8 mouse cellular contexts compared by ENCODE assay signal in genomic region chr17:24206451-24207351, GRCm38 (mm10). TPM values are rescaled to one million over a fixed set of nuclear protein-coding genes. Genes with fewer than 3 reads are reported as not detected.
A peak's percentile ranks its signal among the peaks of the same experiment; 100 is the strongest.
DNase-seq lines count a peak whose midpoint lies in the region; ATAC-seq and TF ChIP-seq lines count a peak whose summit lies in the region.

No protein-coding gene starts in this region.

- no peaks in the 10 kb centered on the region for H3K9me3 ChIP-seq in heart, embryonic 13.5 days
- no peaks in the 10 kb centered on the region for H3K9me3 ChIP-seq in liver, embryonic 14.5 days (ENCODE audit: control insufficient read depth, low read length)
- H3K9me3 ChIP-seq in neural tube, embryonic 12.5 days: no peaks in the 10 kb centered on the region

- H3K4me3 ChIP-seq in heart, embryonic 13.5 days: peak overlapping the region; percentile 73
- peak overlapping the region; percentile 67 to 70 for H3K4me3 ChIP-seq in liver, embryonic 14.5 days (ENCODE audit: insufficient read depth in 1 of 2, low read depth in 2 of 2, low read length in 2 of 2)
- peak overlapping the region; percentile 50 for H3K4me3 ChIP-seq in neural tube, embryonic 12.5 days

- H3K36me3 ChIP-seq in heart, embryonic 13.5 days: no peaks in the 10 kb centered on the region
- H3K36me3 ChIP-seq in liver, embryonic 14.5 days (replicated peaks; ENCODE audit: control insufficient read depth, insufficient read depth, low read depth): no peaks in the 10 kb centered on the region; the same call in 1 of the 2 replicates
- H3K36me3 ChIP-seq in neural tube, embryonic 12.5 days: no peaks in the 10 kb centered on the region

- peaks cover 43% of the 10 kb centered on the region for H3K27me3 ChIP-seq in heart, embryonic 13.5 days (replicated peaks)
- no peaks in the 10 kb centered on the region for H3K27me3 ChIP-seq in liver, embryonic 14.5 days (ENCODE audit: control insufficient read depth, insufficient read depth, low read length)
- H3K27me3 ChIP-seq in neural tube, embryonic 12.5 days (replicated peaks): peaks cover 22% of the 10 kb centered on the region

- ATAC-seq in heart, embryonic 13.5 days (ENCODE audit: extremely low read depth, insufficient number of reproducible peaks, low FRiP score, low TSS enrichment): peak; percentile 49; the same call in 1 of the 2 replicates
- ATAC-seq in liver, embryonic 14.5 days (ENCODE audit: insufficient read depth): peak; percentile 42
- ATAC-seq in neural tube, embryonic 12.5 days (ENCODE audit: low FRiP score, low read depth): peak; percentile 11; the same call in 1 of the 2 replicates

- H3K9ac ChIP-seq in heart, embryonic 13.5 days: peak overlapping the region; percentile 87
- peak overlapping the region; percentile 81 for H3K9ac ChIP-seq in liver, embryonic 14.5 days (replicated peaks)
- H3K9ac ChIP-seq in neural tube, embryonic 12.5 days: peak overlapping the region; percentile 69

- peak; percentile 45 for DNase-seq in urinary bladder, postnatal 14 days (ENCODE audit: low spot score)
- no peak for DNase-seq in urinary bladder, postnatal 10 days (ENCODE audit: low spot score)
- peak; percentile 52 for DNase-seq in embryo, embryonic 9.5 days (ENCODE audit: extremely low spot score)
- peak; percentile 58 to 61 for DNase-seq in kidney, postnatal 25 days
- peak; percentile 73 to 78 (median 73) for DNase-seq in liver, embryonic 14.5 days (ENCODE audit: low read depth in 3 of 3, low spot score in 3 of 3)
- peak; percentile 39 for DNase-seq in thymus, postnatal 14 days

- H3K27ac ChIP-seq in heart, embryonic 13.5 days (replicated peaks): no peak overlapping the region
- peak overlapping the region; percentile 88 for H3K27ac ChIP-seq in liver, embryonic 14.5 days
- no peak overlapping the region; the same call in 1 of the 2 replicates for H3K27ac ChIP-seq in neural tube, embryonic 12.5 days

- 0 out of 2 replicates have a peak, but pooled peaks have one; percentile 18 for TF ChIP-seq EP300 in liver, embryonic 14.5 days (IDR thresholded peaks at IDR 0.05; ENCODE audit: low read depth)

- peaks cover 89% of the 10 kb centered on the region for H3K4me1 ChIP-seq in heart, embryonic 13.5 days
- H3K4me1 ChIP-seq in liver, embryonic 14.5 days (replicated peaks; ENCODE audit: control insufficient read depth in 2 of 2, insufficient read depth in 2 of 2, low read length in 1 of 2): peaks cover 76 to 78% of the 10 kb centered on the region in 2 experiments
- peaks cover 77% of the 10 kb centered on the region for H3K4me1 ChIP-seq in neural tube, embryonic 12.5 days

- peak overlapping the region; percentile 85 for H3K4me2 ChIP-seq in heart, embryonic 13.5 days
- H3K4me2 ChIP-seq in liver, embryonic 14.5 days (ENCODE audit: low read depth): peak overlapping the region; percentile 97
- H3K4me2 ChIP-seq in neural tube, embryonic 12.5 days (replicated peaks): peak overlapping the region; percentile 93

- 5% methylated on average over 61 of the region's 62 CpGs for WGBS in heart, embryonic 13.5 days
- WGBS in liver, embryonic 14.5 days (ENCODE audit: insufficient replicate concordance): 4% methylated on average over 60 of the region's 62 CpGs
- 6% methylated on average over 62 of the region's 62 CpGs for WGBS in neural tube, embryonic 12.5 days

- peak; percentile 54 for TF ChIP-seq CTCF in liver, embryonic 14.5 days (IDR thresholded peaks at IDR 0.05; ENCODE audit: low read depth)

RNA-seq across cellular contexts. Expression of gene Tbc1d24, which starts 1.3 kb away (rescaled TPM):
- polyA plus RNA-seq in heart, embryonic 13.5 days (2015; fragmentation: Nextera tagmentation; extraction: Ambion mirVana): 4.2 and 5.2 TPM in 2 replicates
- 14.1 TPM in 2 replicates for polyA plus RNA-seq in liver, embryonic 14.5 days (2012; rRNA removed)
- polyA plus RNA-seq in liver, embryonic 14.5 days (2014; fragmentation: Nextera tagmentation; extraction: Ambion mirVana): 4.9 and 5.4 TPM in 2 replicates
- 12.4 and 13.0 TPM in 2 replicates for polyA plus RNA-seq in neural tube, embryonic 12.5 days (2016; fragmentation: Nextera tagmentation; extraction: Ambion mirVana)

RNA-seq across cellular contexts. Expression of gene Ntn3, which starts 2.6 kb away (rescaled TPM):
- polyA plus RNA-seq in heart, embryonic 13.5 days (2015; fragmentation: Nextera tagmentation; extraction: Ambion mirVana): 1.9 and 2.0 TPM in 2 replicates
- 0.59 and 0.64 TPM in 2 replicates for polyA plus RNA-seq in liver, embryonic 14.5 days (2012; rRNA removed)
- polyA plus RNA-seq in liver, embryonic 14.5 days (2014; fragmentation: Nextera tagmentation; extraction: Ambion mirVana): 0.45 and 0.69 TPM in 2 replicates
- 9.0 and 10.6 TPM in 2 replicates for polyA plus RNA-seq in neural tube, embryonic 12.5 days (2016; fragmentation: Nextera tagmentation; extraction: Ambion mirVana)

RNA-seq across cellular contexts. Expression of gene Tedc2, which starts 13.9 kb away (rescaled TPM):
- 6.2 and 7.0 TPM in 2 replicates for polyA plus RNA-seq in heart, embryonic 13.5 days (2015; fragmentation: Nextera tagmentation; extraction: Ambion mirVana)
- polyA plus RNA-seq in liver, embryonic 14.5 days (2012; rRNA removed): 18.3 and 21.1 TPM in 2 replicates
- polyA plus RNA-seq in liver, embryonic 14.5 days (2014; fragmentation: Nextera tagmentation; extraction: Ambion mirVana): 7.7 and 7.9 TPM in 2 replicates
- polyA plus RNA-seq in neural tube, embryonic 12.5 days (2016; fragmentation: Nextera tagmentation; extraction: Ambion mirVana): 13.5 and 14.2 TPM in 2 replicates

RNA-seq across cellular contexts. Expression of gene Atp6v0c, which starts 37.2 kb away (rescaled TPM):
- 544 and 567 TPM in 2 replicates for polyA plus RNA-seq in heart, embryonic 13.5 days (2015; fragmentation: Nextera tagmentation; extraction: Ambion mirVana)
- polyA plus RNA-seq in liver, embryonic 14.5 days (2012; rRNA removed): 236 and 271 TPM in 2 replicates
- polyA plus RNA-seq in liver, embryonic 14.5 days (2014; fragmentation: Nextera tagmentation; extraction: Ambion mirVana): 326 and 346 TPM in 2 replicates
- 671 and 684 TPM in 2 replicates for polyA plus RNA-seq in neural tube, embryonic 12.5 days (2016; fragmentation: Nextera tagmentation; extraction: Ambion mirVana)

RNA-seq across cellular contexts. Expression of gene Amdhd2, which starts 43.1 kb away (rescaled TPM):
- polyA plus RNA-seq in heart, embryonic 13.5 days (2015; fragmentation: Nextera tagmentation; extraction: Ambion mirVana): 27.0 and 31.2 TPM in 2 replicates
- polyA plus RNA-seq in liver, embryonic 14.5 days (2012; rRNA removed): 11.6 and 12.7 TPM in 2 replicates
- polyA plus RNA-seq in liver, embryonic 14.5 days (2014; fragmentation: Nextera tagmentation; extraction: Ambion mirVana): 17.6 and 21.7 TPM in 2 replicates
- polyA plus RNA-seq in neural tube, embryonic 12.5 days (2016; fragmentation: Nextera tagmentation; extraction: Ambion mirVana): 36.0 and 41.2 TPM in 2 replicates
